Mouse (Mus musculus) spleen, adult 2 months (tissue): ENCODE measurements around the gene Prpf38b. TPM values are rescaled to one million over a fixed set of nuclear protein-coding genes. Genes with fewer than 3 reads are reported as not detected.

Source experiments
- DNase-seq, 2 experiments: peaks; one replicate each; pipeline versions ENCODE4 v3.0.0 to v3.0.0-alpha.2; 2012 to 2021; ENCODE audit warnings: low spot score in 2 of 2, low read depth in 1 of 2
- H3K27ac ChIP-seq: fragments of 200-500 bp; 2 replicates; pipeline ENCODE4 v1.5.1; 2012; ENCODE audit warnings: low read length, inconsistent platforms; ENCODE audit not compliant: insufficient read depth
- H3K27me3 ChIP-seq: fragments of 200-500 bp; 2 replicates; pipeline ENCODE4 v1.6.1; 2012; ENCODE audit warnings: mild to moderate bottlenecking, moderate library complexity, low read length, inconsistent platforms; ENCODE audit not compliant: control insufficient read depth, insufficient read depth
- H3K36me3 ChIP-seq: fragments of 200-500 bp; 2 replicates; pipeline ENCODE4 v1.6.1; 2012; ENCODE audit warnings: mild to moderate bottlenecking, low read length, inconsistent platforms; ENCODE audit not compliant: control insufficient read depth, insufficient read depth
- H3K4me1 ChIP-seq: fragments of 200-500 bp; 2 replicates; pipeline ENCODE4 v1.6.1; 2011; ENCODE audit warnings: inconsistent platforms; ENCODE audit not compliant: control insufficient read depth, insufficient read depth, insufficient read length
- H3K4me3 ChIP-seq: fragments of 200-500 bp; 2 replicates; pipeline ENCODE4 v1.5.1; 2011; ENCODE audit warnings: mild to moderate bottlenecking, inconsistent platforms; ENCODE audit not compliant: insufficient read depth, insufficient read length; ENCODE audit errors: extremely low read depth
- CTCF ChIP-seq: fragments of 200-500 bp; IDR thresholded peaks from 2 replicates; pipeline ENCODE4 v1.5.1; 2011; ENCODE audit warnings: mild to moderate bottlenecking, inconsistent platforms; ENCODE audit not compliant: insufficient read depth, insufficient read length, insufficient replicate concordance; ENCODE audit errors: extremely low read depth
- POLR2A ChIP-seq: fragments of 200-500 bp; IDR thresholded peaks from 2 replicates; pipeline ENCODE4 v1.6.1; 2011; ENCODE audit warnings: low read depth, low read length, inconsistent platforms
- WGBS: fragments of 180-500 bp; shearing (Covaris S2); methylation state at CpG from one replicate; pipeline ENCODE4 v1.1.7; 2018; 5-methylcytosine and 5-hydroxymethylcytosine counted together
- polyA plus RNA-seq: library from polyadenylated mRNA; depleted of rRNA; stranded (reverse); fragments of >200 nt; gene quantifications from 2 replicates; pipeline ENCODE4 v1.2.3, GENCODE M21; 2012

The Prpf38b gene
- polyA plus RNA-seq, 1 experiment, result 61.4 TPM

DNA sequence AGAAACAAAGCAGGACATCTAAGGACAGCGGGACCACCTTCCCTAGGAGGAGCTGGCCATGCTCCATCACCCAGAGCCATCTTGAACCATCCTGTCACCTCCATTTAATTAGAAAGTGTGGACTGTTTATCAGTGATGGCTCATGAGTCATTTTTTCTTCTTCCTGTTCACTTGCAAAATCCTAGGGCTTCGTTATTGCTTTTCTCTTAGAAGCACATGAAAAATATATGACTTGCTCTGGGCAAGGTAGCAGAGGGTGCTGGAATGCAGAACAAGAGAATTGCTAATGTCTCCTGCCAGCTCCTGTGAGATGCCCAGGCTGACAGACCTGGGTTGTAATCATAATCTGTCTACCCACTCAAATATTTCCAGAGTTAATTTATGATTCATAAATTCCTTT lies 50.7 kb downstream of the Prpf38b start:
- H3K27ac ChIP-seq, result no peak overlapping the region
- no peak overlapping the region for H3K4me3 ChIP-seq
- peaks cover under 1% of the 10 kb centered on the region; the same call in 1 of the 2 replicates for H3K4me1 ChIP-seq
- TF ChIP-seq CTCF (no peak), POLR2A (no peak)
- 69% methylated on average over 2 of the region's 2 CpGs for WGBS
- H3K27me3 ChIP-seq, result no peaks in the 10 kb centered on the region
- H3K36me3 ChIP-seq, result no peaks in the 10 kb centered on the region
- DNase-seq, result no peak

DNA sequence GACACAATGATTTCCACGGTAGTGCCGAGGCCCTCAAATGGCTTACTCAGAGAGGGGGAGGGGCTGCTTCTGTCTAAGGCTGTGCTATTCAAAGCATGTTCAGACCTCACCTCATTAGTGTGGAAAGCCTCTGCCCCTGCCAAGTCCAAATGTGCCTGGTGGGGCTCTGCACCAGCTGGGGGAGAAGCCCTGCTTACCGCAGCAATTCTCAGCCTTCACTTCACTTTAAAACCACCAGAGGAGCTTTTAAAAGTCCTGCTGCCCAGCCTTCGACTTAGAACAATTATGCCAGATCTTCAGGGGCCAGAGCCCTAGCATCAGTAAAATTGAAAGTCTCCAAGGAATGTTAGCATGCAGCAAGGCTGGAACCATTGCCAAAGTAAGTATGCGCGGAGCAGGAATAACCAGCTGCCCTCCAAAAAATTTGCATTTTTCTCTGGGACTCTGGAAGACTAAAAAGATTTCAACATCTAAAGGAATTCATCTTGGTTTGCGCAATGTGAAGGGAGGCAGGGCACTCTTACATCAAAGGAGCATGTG lies 53.2 kb downstream of the Prpf38b start:
- WGBS, result 85% methylated on average over 7 of the region's 7 CpGs
- DNase-seq, result no peak
- TF ChIP-seq CTCF (no peak), POLR2A (no peak)
- Histone ChIP-seq H3K4me1 (peaks cover 3% of the 10 kb centered on the region; the same call in 1 of the 2 replicates), H3K27ac (peak overlapping the region; percentile 37; the same call in 1 of the 2 replicates), H3K27me3 (no peaks in the 10 kb centered on the region), H3K4me3 (no peak overlapping the region), H3K36me3 (no peaks in the 10 kb centered on the region)

DNA sequence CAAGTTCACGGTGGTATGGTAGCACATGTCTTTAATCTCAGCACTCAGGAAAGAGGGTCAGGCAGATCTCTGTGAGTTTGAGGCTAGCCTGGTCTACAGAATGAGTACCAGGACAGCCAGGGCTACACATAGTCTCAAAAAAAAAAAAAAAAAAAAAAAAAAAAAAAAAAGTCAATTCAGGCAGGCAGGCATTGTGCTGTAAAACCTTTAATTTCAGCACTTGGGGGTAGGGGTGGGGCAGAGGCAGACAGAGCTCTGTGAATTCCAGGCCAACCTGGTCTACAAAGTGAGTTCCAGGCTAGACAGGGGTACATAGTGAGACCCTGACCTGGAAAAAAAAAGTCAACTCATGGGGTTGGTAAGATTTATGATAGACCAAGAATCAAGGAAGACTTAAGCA lies 53.8 kb downstream of the Prpf38b start:
- H3K4me1 ChIP-seq, result peaks cover 3% of the 10 kb centered on the region; the same call in 1 of the 2 replicates
- no peak for TF ChIP-seq POLR2A
- TF ChIP-seq CTCF, result no peak
- no peak overlapping the region for H3K27ac ChIP-seq
- no peak for DNase-seq
- WGBS, result 73% methylated on average over 1 of the region's 1 CpGs
- H3K36me3 ChIP-seq, result no peaks in the 10 kb centered on the region
- no peak overlapping the region for H3K4me3 ChIP-seq
- H3K27me3 ChIP-seq, result no peaks in the 10 kb centered on the region

DNA sequence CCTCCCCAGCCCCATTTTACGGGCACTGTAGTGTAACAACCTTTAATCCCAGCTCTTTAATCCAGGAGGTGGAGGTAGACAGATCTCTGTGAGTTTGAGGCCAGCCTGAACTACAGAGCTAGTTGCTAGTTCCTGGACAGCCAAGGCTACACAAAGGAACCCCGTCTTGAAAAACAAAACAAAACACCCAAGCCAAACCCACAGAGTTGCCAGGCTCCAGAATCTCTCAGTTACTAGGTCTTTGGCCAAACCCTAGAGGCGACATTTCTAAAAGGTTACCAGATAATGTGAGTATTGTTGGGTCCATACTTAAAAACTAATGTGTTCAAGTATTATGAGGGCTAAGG lies 54.4 kb downstream of the Prpf38b start:
- TF ChIP-seq CTCF, result no peak
- no peak for TF ChIP-seq POLR2A
- peaks cover 3% of the 10 kb centered on the region; the same call in 1 of the 2 replicates for H3K4me1 ChIP-seq
- WGBS, result 53% methylated on average over 3 of the region's 3 CpGs
- H3K27me3 ChIP-seq, result no peaks in the 10 kb centered on the region
- peak overlapping the region; percentile 29 for H3K27ac ChIP-seq
- H3K36me3 ChIP-seq, result no peaks in the 10 kb centered on the region
- H3K4me3 ChIP-seq, result no peak overlapping the region
- DNase-seq, result no peak

DNA sequence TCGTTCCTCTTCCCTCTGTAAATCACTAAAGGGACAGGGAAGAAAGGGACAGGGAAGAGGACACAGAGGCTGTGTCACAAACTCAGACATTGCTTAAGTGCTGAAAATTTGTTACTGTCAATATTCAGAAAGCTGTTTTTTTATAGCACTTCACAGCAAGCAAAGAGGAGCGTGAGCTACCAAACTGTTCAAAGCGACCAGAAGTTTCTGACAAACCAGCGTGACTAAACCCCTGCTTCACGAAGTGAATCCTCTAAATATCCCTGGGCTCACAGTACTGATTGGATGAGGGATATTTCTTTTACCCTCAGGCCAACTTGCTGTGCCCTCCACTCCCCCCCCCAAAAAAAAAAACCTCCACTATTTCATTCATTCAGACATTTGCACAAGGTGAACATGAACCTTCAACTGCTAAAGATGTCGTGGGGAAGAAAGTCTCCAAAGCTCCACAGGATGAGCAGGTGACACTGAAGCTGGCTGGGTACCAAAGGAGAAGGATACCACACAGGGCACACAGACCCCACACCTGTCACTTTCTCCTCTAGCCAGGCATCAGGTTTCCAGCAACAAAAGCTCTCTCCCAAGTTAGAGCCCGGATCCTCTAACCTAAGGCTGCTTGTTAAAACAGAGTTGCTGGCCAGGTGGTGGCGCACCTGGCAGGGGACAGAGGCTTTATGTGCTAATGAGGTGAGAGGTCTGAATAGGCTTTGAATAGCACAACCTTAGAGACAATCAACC lies 55.0 kb downstream of the Prpf38b start:
- TF ChIP-seq POLR2A (no peak), CTCF (peak; percentile 64; the same call in 1 of the 2 replicates)
- H3K27ac ChIP-seq, result peak overlapping the region; percentile 29
- WGBS, result 71% methylated on average over 8 of the region's 8 CpGs
- no peaks in the 10 kb centered on the region for H3K36me3 ChIP-seq
- no peaks in the 10 kb centered on the region for H3K27me3 ChIP-seq
- peaks cover 3% of the 10 kb centered on the region; the same call in 1 of the 2 replicates for H3K4me1 ChIP-seq
- no peak overlapping the region for H3K4me3 ChIP-seq
- peak in 1 of 2 experiments; percentile 69 for DNase-seq

DNA sequence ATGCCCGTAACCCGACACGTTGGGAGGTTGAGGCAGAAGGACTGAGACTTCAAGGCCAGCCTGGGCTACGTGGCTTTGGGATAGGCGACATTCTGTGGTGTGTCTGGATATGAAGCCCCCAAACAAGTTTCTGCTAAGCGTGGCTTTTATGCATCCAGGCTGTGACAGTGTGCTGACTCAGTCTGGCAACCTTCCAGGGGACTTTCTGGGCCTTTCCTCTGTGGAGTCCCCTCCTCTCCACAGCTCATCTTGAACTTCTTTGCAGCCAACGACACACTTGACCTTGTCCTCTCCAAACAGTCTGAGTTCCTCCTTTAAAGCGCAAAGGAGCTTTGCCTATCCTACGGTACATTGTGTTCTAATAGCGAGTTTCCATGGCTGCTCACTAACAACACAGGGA lies 55.7 kb downstream of the Prpf38b start:
- DNase-seq, result no peak
- TF ChIP-seq CTCF, result no peak
- no peak; the same call in 1 of the 2 replicates for TF ChIP-seq POLR2A
- H3K4me3 ChIP-seq, result no peak overlapping the region
- H3K27ac ChIP-seq, result peak overlapping the region; percentile 84
- WGBS, result 59% methylated on average over 10 of the region's 10 CpGs
- peaks cover 3% of the 10 kb centered on the region; the same call in 1 of the 2 replicates for H3K4me1 ChIP-seq
- H3K36me3 ChIP-seq, result no peaks in the 10 kb centered on the region
- H3K27me3 ChIP-seq, result no peaks in the 10 kb centered on the region

DNA sequence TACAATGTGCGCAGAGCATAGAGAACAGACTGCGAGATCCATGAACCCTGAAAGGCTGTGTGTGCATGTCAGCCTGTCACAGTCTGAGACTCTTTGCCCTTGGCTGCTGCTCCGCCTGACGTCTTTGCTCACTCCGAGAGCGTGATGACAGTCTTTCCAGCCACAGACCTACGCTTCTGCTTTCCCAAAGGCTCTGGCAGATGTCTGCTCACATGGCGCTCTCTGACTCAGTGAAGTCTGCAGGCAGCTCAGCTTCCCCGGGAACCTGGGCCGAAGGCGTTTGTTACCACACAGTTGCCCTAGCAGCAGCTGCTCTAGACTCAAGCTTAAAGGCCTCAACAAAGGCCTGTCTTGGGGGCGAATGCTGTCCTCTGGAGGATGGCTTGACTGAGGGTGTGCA lies 56.2 kb downstream of the Prpf38b start:
- no peak for DNase-seq
- 68% methylated on average over 12 of the region's 12 CpGs for WGBS
- TF ChIP-seq POLR2A (no peak), CTCF (no peak)
- Histone ChIP-seq H3K27me3 (no peaks in the 10 kb centered on the region), H3K27ac (peak overlapping the region; percentile 84), H3K4me3 (no peak overlapping the region), H3K4me1 (peaks cover 3% of the 10 kb centered on the region; the same call in 1 of the 2 replicates), H3K36me3 (no peaks in the 10 kb centered on the region)
